Mouse (Mus musculus) neural tube, embryonic 12.5 days (tissue): ENCODE measurements around the gene Dlgap4. TPM values are rescaled to one million over a fixed set of nuclear protein-coding genes. Genes with fewer than 3 reads are reported as not detected.

Experiments used
- ATAC-seq: fragments of 200-750 bp; cut with Nextera tagmentation; 2 replicates; pipeline ENCODE4 v1.8.0; 2017; ENCODE audit warnings: low read depth, mild to moderate bottlenecking, moderate TSS enrichment, moderate library complexity; ENCODE audit not compliant: low FRiP score
- H3K27ac ChIP-seq: fragments of 300-500 bp; sonication (generic); 2 replicates; pipeline ENCODE4 v1.5.1; 2016
- H3K27me3 ChIP-seq: fragments of 300-500 bp; sonication (generic); replicated peaks from 2 replicates; pipeline ENCODE4 v1.6.1; 2016; ENCODE audit warnings: mild to moderate bottlenecking
- H3K36me3 ChIP-seq: fragments of 300-500 bp; sonication (generic); 2 replicates; pipeline ENCODE4 v1.6.1; 2016; ENCODE audit warnings: mild to moderate bottlenecking
- H3K4me1 ChIP-seq: fragments of 300-500 bp; sonication (generic); 2 replicates; pipeline ENCODE4 v1.6.1; 2016
- H3K4me2 ChIP-seq: fragments of 300-500 bp; sonication (generic); replicated peaks from 2 replicates; pipeline ENCODE4 v1.6.1; 2016; ENCODE audit warnings: mild to moderate bottlenecking
- H3K4me3 ChIP-seq: fragments of 300-500 bp; sonication (generic); 2 replicates; pipeline ENCODE4 v1.5.1; 2016
- H3K9ac ChIP-seq: fragments of 300-500 bp; sonication (generic); 2 replicates; pipeline ENCODE4 v1.6.1; 2016; ENCODE audit warnings: mild to moderate bottlenecking
- H3K9me3 ChIP-seq: fragments of 300-500 bp; sonication (generic); 2 replicates; pipeline ENCODE4 v1.6.1; 2016; ENCODE audit warnings: mild to moderate bottlenecking
- WGBS: fragments of 180-500 bp; shearing (Covaris S2); methylation state at CpG from one replicate; pipeline ENCODE4 v1.1.7; 2016; 5-methylcytosine and 5-hydroxymethylcytosine counted together
- polyA plus RNA-seq: library from polyadenylated mRNA; unstranded; fragments of >200 nt; fragmentation: Nextera tagmentation; extraction: Ambion mirVana; gene quantifications from 2 replicates; pipeline ENCODE4 v1.2.1, GENCODE M21; 2016

Gene Dlgap4
- polyA plus RNA-seq, 1 experiment from 2014 or later = 197 TPM

- no peak overlapping the region for H3K4me2 ChIP-seq
- no peak overlapping the region for H3K9ac ChIP-seq
- no peaks in the 10 kb centered on the region for H3K27me3 ChIP-seq
- WGBS = 82% methylated on average over 6 of the region's 6 CpGs
- H3K9me3 ChIP-seq = no peaks in the 10 kb centered on the region
- H3K4me3 ChIP-seq = no peak overlapping the region
- peaks cover 47% of the 10 kb centered on the region for H3K4me1 ChIP-seq
- no peaks in the 10 kb centered on the region; the same call in 1 of the 2 replicates for H3K36me3 ChIP-seq
- ATAC-seq = no peak
- no peak overlapping the region for H3K27ac ChIP-seq
Measured at GRCm38 (mm10) chr2:156732109-156732508, 118.6 kb downstream of the Dlgap4 start.

GRCm38 (mm10) chr2:156735761-156736335 is 122.3 kb downstream of the Dlgap4 start:
- no peaks in the 10 kb centered on the region for H3K9me3 ChIP-seq
- no peak overlapping the region for H3K4me3 ChIP-seq
- peaks cover 49% of the 10 kb centered on the region for H3K4me1 ChIP-seq
- 76% methylated on average over 3 of the region's 3 CpGs for WGBS
- H3K36me3 ChIP-seq = peaks cover 5% of the 10 kb centered on the region; the same call in 1 of the 2 replicates
- no peak overlapping the region for H3K9ac ChIP-seq
- H3K4me2 ChIP-seq = no peak overlapping the region
- H3K27me3 ChIP-seq = no peaks in the 10 kb centered on the region
- no peak for ATAC-seq
- no peak overlapping the region for H3K27ac ChIP-seq

GRCm38 (mm10) chr2:156736846-156737245 is 123.3 kb downstream of the Dlgap4 start:
- 49% methylated on average over 7 of the region's 7 CpGs for WGBS
- no peak overlapping the region for H3K4me2 ChIP-seq

GRCm38 (mm10) chr2:156737976-156738375 is 124.5 kb downstream of the Dlgap4 start:
- Histone ChIP-seq H3K4me3 (no peak overlapping the region), H3K27me3 (no peaks in the 10 kb centered on the region), H3K4me2 (no peak overlapping the region), H3K36me3 (peaks cover 9% of the 10 kb centered on the region; the same call in 1 of the 2 replicates), H3K4me1 (peaks cover 41% of the 10 kb centered on the region), H3K9me3 (no peaks in the 10 kb centered on the region), H3K9ac (no peak overlapping the region), H3K27ac (no peak overlapping the region)
- WGBS = 72% methylated on average over 7 of the region's 7 CpGs
- no peak for ATAC-seq

More at GRCm38 (mm10) chr2:156736846-156737245, 123.3 kb downstream of the Dlgap4 start:
- Histone ChIP-seq H3K36me3 (peaks cover 9% of the 10 kb centered on the region; the same call in 1 of the 2 replicates), H3K27ac (no peak overlapping the region), H3K4me3 (no peak overlapping the region), H3K27me3 (no peaks in the 10 kb centered on the region), H3K9me3 (no peaks in the 10 kb centered on the region), H3K9ac (0 out of 2 replicates have a peak overlapping the region, but pooled peaks have one; percentile 17), H3K4me1 (peaks cover 44% of the 10 kb centered on the region)
- ATAC-seq = no peak

- Histone ChIP-seq H3K9ac (no peak overlapping the region), H3K27ac (no peak overlapping the region), H3K4me2 (no peak overlapping the region), H3K4me3 (no peak overlapping the region), H3K4me1 (peaks cover 28% of the 10 kb centered on the region), H3K27me3 (no peaks in the 10 kb centered on the region), H3K36me3 (peaks cover 21% of the 10 kb centered on the region), H3K9me3 (no peaks in the 10 kb centered on the region)
- 88% methylated on average over 9 of the region's 9 CpGs for WGBS
- no peak for ATAC-seq
Measured at GRCm38 (mm10) chr2:156741265-156741664, 127.8 kb downstream of the Dlgap4 start.

- Histone ChIP-seq H3K36me3 (peaks cover 28% of the 10 kb centered on the region), H3K27me3 (no peaks in the 10 kb centered on the region), H3K9ac (no peak overlapping the region), H3K4me1 (peaks cover 20% of the 10 kb centered on the region), H3K4me2 (no peak overlapping the region), H3K9me3 (no peaks in the 10 kb centered on the region), H3K27ac (no peak overlapping the region), H3K4me3 (no peak overlapping the region)
- WGBS = 70% methylated on average over 4 of the region's 4 CpGs
- ATAC-seq = no peak
Measured at GRCm38 (mm10) chr2:156741998-156742397, 128.5 kb downstream of the Dlgap4 start.

- Histone ChIP-seq H3K36me3 (peaks cover 41% of the 10 kb centered on the region), H3K9ac (no peak overlapping the region), H3K27me3 (no peaks in the 10 kb centered on the region), H3K9me3 (no peaks in the 10 kb centered on the region), H3K27ac (no peak overlapping the region), H3K4me3 (no peak overlapping the region), H3K4me1 (0 out of 2 replicates have a peak, but pooled peaks cover 18% of the 10 kb centered on the region), H3K4me2 (no peak overlapping the region)
- no peak for ATAC-seq
- 70% methylated on average over 3 of the region's 3 CpGs for WGBS
Measured at GRCm38 (mm10) chr2:156743248-156743647, 129.7 kb downstream of the Dlgap4 start.

GRCm38 (mm10) chr2:156744414-156744813 is 130.9 kb downstream of the Dlgap4 start:
- Histone ChIP-seq H3K4me2 (no peak overlapping the region), H3K27ac (no peak overlapping the region), H3K9ac (no peak overlapping the region), H3K4me3 (no peak overlapping the region), H3K36me3 (peaks cover 53% of the 10 kb centered on the region), H3K27me3 (no peaks in the 10 kb centered on the region), H3K9me3 (no peaks in the 10 kb centered on the region), H3K4me1 (0 out of 2 replicates have a peak, but pooled peaks cover 14% of the 10 kb centered on the region)
- no peak for ATAC-seq
- 75% methylated on average over 5 of the region's 5 CpGs for WGBS

- Histone ChIP-seq H3K9me3 (no peaks in the 10 kb centered on the region), H3K27ac (no peak overlapping the region), H3K4me1 (0 out of 2 replicates have a peak, but pooled peaks cover 5% of the 10 kb centered on the region), H3K4me2 (no peak overlapping the region), H3K9ac (no peak overlapping the region), H3K4me3 (no peak overlapping the region), H3K36me3 (peaks cover 70% of the 10 kb centered on the region), H3K27me3 (no peaks in the 10 kb centered on the region)
- ATAC-seq = no peak
- WGBS = 90% methylated on average over 3 of the region's 3 CpGs
Measured at GRCm38 (mm10) chr2:156747315-156747714, 133.8 kb downstream of the Dlgap4 start.

GRCm38 (mm10) chr2:156749687-156750086 is 136.2 kb downstream of the Dlgap4 start:
- no peak overlapping the region for H3K4me2 ChIP-seq
- no peak overlapping the region for H3K4me3 ChIP-seq
- no peak overlapping the region for H3K27ac ChIP-seq
- ATAC-seq = no peak
- no peaks in the 10 kb centered on the region for H3K27me3 ChIP-seq
- no peak overlapping the region for H3K9ac ChIP-seq
- H3K36me3 ChIP-seq = peaks cover 92% of the 10 kb centered on the region
- WGBS = 93% methylated on average over 8 of the region's 8 CpGs
- no peaks in the 10 kb centered on the region for H3K9me3 ChIP-seq
- H3K4me1 ChIP-seq = no peaks in the 10 kb centered on the region

- 96% methylated on average over 9 of the region's 9 CpGs for WGBS
- no peak overlapping the region for H3K4me3 ChIP-seq
- H3K36me3 ChIP-seq = peaks cover 94% of the 10 kb centered on the region
- ATAC-seq = no peak
- H3K4me2 ChIP-seq = no peak overlapping the region
- peaks cover 10% of the 10 kb centered on the region; the same call in 1 of the 2 replicates for H3K9me3 ChIP-seq
- H3K9ac ChIP-seq = no peak overlapping the region
- H3K27me3 ChIP-seq = no peaks in the 10 kb centered on the region
- no peak overlapping the region for H3K27ac ChIP-seq
- no peaks in the 10 kb centered on the region for H3K4me1 ChIP-seq
Measured at GRCm38 (mm10) chr2:156756937-156757336, 143.4 kb downstream of the Dlgap4 start.

GRCm38 (mm10) chr2:156760843-156761505 is 147.5 kb downstream of the Dlgap4 start:
- no peak overlapping the region for H3K9ac ChIP-seq
- H3K27ac ChIP-seq = no peak overlapping the region
- H3K27me3 ChIP-seq = no peaks in the 10 kb centered on the region
- no peaks in the 10 kb centered on the region for H3K4me1 ChIP-seq
- no peak overlapping the region for H3K4me2 ChIP-seq
- no peak overlapping the region for H3K4me3 ChIP-seq
- peaks cover 88% of the 10 kb centered on the region for H3K36me3 ChIP-seq
- peaks cover 10% of the 10 kb centered on the region; the same call in 1 of the 2 replicates for H3K9me3 ChIP-seq
- 92% methylated on average over 5 of the region's 5 CpGs for WGBS
- no peak for ATAC-seq
